Mouse (Mus musculus) c-Kit-positive CD71-negative TER-119-negative erythroid progenitor cells, embryonic 14.5 days (primary cell): ENCODE measurements around the gene Zfp422.
"Not testable (repeated sequence)": the region's sequence is repeated elsewhere in the genome, so short reads cannot be mapped to it uniquely, and the experiment has no call there.

Source experiments
- DNase-seq: peaks from one replicate; pipeline ENCODE4 v3.0.0-alpha.2; 2013; ENCODE audit warnings: low read depth

Gene Zfp422

GRCm38 (mm10) chr6:116649811-116650210 is 21.0 kb upstream of the Zfp422 start:
- DNase-seq: no peak

DNA sequence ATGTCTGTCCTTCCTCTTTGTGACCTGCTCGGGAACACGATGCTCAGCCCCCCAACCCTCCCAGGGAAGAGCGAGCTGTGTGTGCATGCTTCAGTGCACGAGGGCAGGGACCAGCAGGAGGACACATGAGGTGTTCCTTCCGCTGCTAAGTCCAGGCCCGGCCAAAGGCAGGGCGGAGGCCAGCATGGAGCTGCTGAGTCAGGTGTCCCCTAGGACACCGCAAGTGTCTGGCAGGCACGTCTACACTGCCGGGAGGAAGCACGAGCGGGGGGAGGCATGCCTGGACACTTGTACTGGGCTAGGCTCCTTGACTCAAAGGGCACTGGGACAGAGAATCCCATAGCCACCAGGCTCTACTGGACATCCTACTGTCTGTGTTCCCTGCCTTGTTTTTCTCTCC is 19.0 kb upstream of the Zfp422 start:
- no peak for DNase-seq

GRCm38 (mm10) chr6:116644335-116644734 is 15.5 kb upstream of the Zfp422 start:
- no peak for DNase-seq

DNA sequence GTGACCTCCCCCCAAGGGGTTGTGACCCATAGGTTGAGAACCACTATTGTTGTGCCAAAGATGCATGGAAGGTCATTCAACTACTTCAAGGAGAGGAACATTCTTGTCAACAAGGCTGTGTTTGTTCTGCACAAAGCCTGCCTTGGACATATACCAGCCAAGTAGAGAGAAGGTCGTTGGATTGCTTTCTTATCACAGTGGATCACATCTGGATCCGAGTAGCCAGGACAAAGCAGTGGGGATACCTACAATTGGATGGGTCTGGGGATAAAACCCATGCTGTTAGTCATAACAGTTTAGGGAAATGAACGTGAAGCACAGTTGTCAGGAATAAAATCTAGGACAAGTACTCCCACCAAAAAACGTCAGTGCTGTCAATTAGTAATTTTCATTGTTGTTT is 15.1 kb upstream of the Zfp422 start:
- no peak for DNase-seq

GRCm38 (mm10) chr6:116642942-116643341 is 14.1 kb upstream of the Zfp422 start:
- DNase-seq: no peak

DNA sequence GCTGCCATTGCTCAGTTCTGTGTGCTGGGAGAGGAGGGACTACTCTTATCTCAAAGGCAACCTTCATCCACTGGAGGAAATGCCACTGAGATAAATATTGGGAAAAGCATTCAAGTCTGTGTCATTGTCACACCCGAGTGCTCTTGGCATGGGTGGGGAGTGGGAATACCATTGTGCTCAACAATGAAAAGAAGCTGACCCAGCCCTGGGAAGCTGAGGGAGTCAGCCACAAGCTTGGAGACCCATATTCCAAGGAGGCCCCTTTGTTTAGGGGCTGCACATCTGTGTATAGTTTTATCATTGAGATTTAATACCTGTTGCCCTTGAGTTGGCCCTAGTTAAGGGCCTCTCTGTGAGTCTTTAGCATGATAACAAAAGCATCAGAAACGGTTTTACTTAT is 10.9 kb upstream of the Zfp422 start:
- DNase-seq: no peak

- DNase-seq: no peak
These were observed 10.1 kb upstream of the Zfp422 start for GRCm38 (mm10) chr6:116638871-116639270.

GRCm38 (mm10) chr6:116637496-116637895 is 8.7 kb upstream of the Zfp422 start:
- DNase-seq: no peak

DNA sequence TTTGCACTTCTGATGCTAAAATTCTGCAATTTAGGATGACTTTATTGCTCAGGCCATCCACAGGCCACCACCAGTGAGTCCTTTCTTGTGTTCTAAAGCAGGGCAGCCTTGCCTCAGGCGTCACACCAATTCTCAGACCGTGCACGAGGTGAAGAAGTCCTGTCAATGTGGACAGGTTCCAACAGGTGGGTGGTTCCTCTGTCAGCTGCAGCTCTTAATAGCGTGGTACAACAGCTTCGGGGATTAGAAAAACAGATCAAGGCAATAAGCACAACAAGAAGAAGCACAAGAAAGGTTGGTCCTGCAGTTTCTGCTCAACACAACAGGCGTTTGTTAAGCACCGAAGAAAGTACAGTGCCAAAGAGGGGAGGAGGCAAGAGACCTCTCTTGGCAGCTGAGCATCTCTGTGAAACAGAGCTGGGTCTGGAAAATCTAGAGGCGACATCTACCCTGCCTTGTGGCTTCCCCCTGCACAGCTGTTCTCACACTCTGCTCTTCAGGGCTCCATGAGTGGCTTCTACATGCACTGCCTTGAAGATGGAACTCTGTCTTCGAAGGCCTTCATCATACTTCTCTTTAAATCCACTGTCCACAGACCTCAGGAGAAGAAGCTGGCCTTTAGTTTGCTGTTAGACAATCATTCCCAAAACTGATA is 7.9 kb upstream of the Zfp422 start:
- DNase-seq: no peak

DNA sequence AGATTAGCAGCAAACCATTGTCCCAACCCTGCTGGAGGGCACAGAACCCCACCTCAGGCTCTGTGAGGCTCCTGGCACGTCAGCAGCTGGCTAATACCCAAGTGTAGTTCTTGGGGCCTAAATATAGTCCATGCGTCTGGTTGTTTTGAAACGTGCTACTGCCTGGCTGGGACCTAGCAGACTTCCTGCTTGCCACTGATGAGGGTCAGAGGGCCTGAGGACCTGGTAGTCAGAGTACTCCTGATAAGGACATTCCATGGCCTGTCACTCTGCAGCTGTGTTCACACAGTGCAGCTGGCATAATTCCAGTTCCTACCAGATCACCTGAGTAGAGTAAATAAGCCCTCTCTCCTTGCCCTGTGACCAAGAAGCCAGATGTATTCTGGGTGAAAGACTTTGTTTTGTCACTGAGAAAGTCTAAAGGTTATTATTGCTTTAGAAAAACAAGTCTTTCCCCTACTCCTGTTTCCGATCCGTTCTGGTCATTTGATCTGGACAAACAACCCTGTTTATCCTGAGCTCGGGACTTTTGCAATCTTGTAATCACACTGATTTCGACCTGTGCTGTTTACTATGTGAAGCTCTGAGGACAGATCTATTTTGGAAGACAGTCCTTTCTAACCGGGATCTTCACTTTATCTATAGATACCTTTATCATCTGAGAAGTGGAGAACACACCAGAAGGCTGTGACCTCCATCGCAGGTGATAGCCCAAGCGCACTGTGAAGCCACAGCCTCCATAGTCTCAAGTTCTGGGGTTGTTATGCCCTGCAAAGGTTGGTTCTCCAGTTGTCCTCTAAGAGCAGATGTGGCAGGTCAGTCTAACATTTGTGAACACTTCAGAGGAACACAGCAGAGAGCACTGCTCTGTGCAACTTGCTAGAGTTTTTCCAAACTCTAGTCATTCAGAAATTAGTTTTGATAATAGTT is 6.7 kb upstream of the Zfp422 start:
- no peak for DNase-seq

DNA sequence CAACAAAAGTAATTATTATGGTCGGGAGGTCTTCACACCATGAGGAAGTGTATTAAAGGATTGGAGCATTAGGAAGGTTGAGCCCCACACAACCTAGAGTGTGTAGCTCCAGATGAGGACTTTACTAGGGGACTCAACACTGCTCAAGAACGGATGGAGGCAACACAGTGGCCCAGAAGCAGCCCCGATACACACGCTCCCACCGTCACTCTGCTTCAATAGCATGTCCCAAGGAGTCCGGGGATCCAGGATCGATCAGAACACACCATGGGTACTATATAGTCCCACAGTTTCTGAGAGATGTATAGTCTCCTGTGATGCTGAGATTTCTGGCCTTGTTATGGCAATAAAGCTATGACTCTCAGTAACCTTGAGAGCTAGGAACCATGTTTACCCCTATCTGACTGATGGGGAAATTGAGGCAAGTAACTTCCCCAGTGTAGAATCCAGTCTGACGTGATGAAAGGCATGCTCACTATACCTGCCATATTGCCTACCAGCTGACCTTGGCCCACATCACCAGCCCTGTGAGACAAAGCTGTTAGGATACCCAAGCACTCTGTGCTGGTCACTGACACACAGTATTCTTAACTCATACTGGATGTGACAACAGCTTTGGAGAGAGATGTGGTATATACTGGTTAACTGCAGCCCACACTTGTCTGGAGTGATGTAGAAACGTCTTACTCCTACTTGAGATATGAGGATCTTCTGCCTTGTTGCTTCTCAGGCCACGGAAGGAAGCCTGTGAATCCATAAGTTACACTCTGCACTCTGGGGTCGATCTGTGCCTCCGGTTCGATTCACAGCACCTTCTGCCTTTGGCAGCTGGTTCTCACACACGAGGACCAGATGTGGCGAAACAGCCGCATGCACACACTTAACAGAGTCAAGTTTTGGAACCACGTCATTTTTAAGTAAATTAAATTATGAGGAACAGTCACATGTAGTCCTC is 5.2 kb upstream of the Zfp422 start:
- DNase-seq: no peak

DNA sequence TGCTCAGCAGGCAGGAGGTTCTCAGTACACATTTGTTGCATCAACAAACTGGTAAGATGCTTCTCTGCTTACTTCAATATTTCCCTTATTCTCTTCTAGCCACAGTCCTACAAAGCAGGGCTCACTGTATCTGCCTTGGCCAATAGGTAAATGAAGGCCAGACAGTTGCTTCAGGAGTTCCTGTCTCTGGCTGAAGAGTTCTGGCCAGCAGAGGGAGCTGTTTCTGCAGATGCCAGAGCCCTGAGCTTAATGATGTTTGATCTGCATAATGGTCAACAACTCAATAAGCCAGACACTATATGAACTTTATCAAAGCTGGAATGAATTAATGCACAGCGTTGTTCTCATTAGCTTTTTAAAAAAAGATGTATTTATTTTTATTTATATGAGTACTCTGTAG is 3.3 kb upstream of the Zfp422 start:
- peak; percentile 66 for DNase-seq

- no peak for DNase-seq
These were observed 967 bp upstream of the Zfp422 start for GRCm38 (mm10) chr6:116629766-116630165.

- DNase-seq: no peak
These were observed 704 bp downstream of the Zfp422 start for GRCm38 (mm10) chr6:116628095-116628494.

- DNase-seq: not testable (repeated sequence)
These were observed 2.4 kb downstream of the Zfp422 start for GRCm38 (mm10) chr6:116626417-116626816.

DNA sequence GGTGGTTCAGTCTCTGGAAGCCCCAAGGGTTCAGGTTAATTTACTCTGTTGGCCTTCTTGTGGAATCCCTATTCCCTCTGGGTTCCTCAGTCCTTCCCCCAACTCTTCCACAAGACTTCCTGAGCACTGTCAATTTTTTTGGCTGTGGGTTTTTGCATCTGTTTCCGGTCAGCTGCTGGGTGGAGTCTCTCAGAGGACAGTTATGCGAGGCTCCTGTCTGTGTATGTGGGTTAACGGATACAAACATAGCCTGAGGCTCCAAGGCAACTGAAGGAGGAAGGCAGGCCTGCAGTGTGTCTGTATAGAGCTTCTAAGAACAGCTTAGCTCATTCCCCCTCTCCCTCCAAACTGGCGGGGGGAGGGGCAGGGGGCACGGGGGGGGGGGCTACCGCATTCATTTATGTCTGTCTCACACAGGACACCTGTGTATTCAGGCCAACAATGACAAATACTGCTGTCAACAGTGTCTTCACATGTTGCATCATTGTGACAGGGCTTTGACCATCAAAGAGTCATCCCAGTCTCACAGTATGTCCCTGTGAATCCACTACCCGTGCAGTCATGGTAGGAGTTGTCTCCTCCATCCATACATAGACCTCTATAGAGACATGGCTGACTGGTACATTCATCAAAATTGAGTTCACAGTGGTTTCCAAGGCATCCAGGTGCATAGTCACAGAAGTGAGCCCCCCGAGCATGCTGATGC is 7.3 kb downstream of the Zfp422 start:
- DNase-seq: peak; percentile 41

- no peak for DNase-seq
These were observed 10.7 kb downstream of the Zfp422 start for GRCm38 (mm10) chr6:116618073-116618472.

DNA sequence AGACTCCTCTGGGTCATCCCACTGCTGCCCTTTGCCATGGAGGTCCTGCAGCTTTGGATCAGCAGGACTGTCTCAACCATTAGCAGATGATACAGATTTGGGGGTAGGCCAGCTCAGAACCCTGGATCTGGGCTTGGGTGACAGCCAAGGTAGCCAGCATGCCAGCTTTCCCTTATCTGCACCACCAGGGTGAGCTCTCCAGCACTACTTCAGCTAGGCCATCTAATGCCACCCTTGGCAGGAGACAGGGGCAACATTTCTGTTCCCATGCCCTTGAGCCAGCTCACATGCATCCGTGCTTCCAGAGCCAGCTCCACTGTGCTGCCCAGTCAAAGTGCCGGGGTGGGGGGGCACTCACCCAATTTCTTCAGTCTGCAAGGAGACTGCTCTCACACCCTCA is 13.1 kb downstream of the Zfp422 start:
- no peak for DNase-seq

- DNase-seq: no peak
These were observed 21.6 kb downstream of the Zfp422 start for GRCm38 (mm10) chr6:116607230-116607629.

- not testable (repeated sequence) for DNase-seq
These were observed 27.8 kb downstream of the Zfp422 start for GRCm38 (mm10) chr6:116600969-116601368.

DNA sequence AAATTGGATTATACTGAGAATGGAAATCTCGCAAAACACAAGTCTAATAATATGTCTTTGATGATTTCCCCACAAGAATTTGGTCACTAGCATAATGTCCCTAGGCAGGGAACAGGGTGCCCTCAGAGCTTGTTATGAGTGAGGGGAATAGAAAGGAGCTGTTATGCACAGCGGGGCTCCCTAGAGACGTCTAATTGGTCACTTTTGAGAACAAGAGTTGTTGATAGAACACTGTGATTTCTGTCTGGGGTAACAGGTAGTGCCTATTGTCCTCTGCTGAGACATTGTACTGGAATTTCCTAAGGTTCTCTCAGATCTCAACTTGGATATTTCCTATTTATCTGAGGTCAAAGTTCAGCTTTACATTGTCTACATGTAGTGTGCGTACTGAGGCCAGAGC is 44.7 kb downstream of the Zfp422 start, which contains the start of gene Olfr215:
Gene Olfr215, minus strand, starts transcription at position 101 of the 400 bp plus-strand sequence.
- DNase-seq: no peak
